Mouse (Mus musculus) hematopoietic stem cell, adult 5-6 weeks (primary cell): ENCODE measurements around the gene Nus1. TPM values are rescaled to one million over a fixed set of nuclear protein-coding genes. Genes with fewer than 3 reads are reported as not detected.

ENCODE experiments used
- ATAC-seq, 2 experiments: fragments of 125-278 bp in 1 of 2; replicated peaks in 1 of 2; 2 replicates each; pipeline ENCODE4 v1.8.0; 2016 to 2017; ENCODE audit warnings: inconsistent platforms in 2 of 2, mild to moderate bottlenecking in 2 of 2, moderate number of reproducible peaks in 2 of 2, low read depth in 1 of 2, moderate TSS enrichment in 1 of 2; ENCODE audit not compliant: low FRiP score in 2 of 2, poor library complexity in 2 of 2, severe bottlenecking in 2 of 2, insufficient read depth in 1 of 2, low TSS enrichment in 1 of 2
- total RNA-seq: library from RNA; stranded (forward); fragments of 172-1452, 232-1000 nt; gene quantifications from 2 replicates; pipeline ENCODE4 v1.2.3, GENCODE M21; 2017

Gene Nus1
- total RNA-seq, 1 experiment from 2014 or later, result 29.3 TPM

GRCm38 (mm10) chr10:52399722-52400121 lies 17.6 kb upstream of the Nus1 start:
- no peak for ATAC-seq

DNA sequence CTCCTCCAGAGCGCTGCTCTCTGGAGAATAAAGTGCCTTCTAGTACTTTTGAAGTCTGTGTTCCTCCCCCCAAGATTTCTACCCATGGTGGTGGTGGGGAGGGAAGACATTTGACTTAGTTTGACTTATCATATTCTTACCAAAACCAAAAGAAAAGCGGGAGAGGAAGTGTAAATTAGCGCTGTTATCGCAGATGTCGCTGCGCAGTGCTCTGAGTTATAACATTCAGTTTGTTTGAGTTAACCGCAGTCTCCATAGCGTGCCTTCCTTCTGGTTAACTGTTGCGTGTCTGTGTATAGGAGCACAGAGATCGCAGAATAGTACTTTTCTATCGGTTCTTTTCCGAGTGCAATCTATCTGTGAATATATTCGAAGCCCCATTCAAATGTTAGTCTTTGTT lies 12.2 kb upstream of the Nus1 start:
- no peak for ATAC-seq

GRCm38 (mm10) chr10:52407526-52407925 lies 9.8 kb upstream of the Nus1 start:
- no peak for ATAC-seq

GRCm38 (mm10) chr10:52415020-52415419 lies 2.3 kb upstream of the Nus1 start:
- no peak for ATAC-seq

- no peak for ATAC-seq
Observed at GRCm38 (mm10) chr10:52416458-52416857, 889 bp upstream of the Nus1 start.

- ATAC-seq, result peak; percentile 17 to 27
Observed at GRCm38 (mm10) chr10:52417998-52418860, 882 bp downstream of the Nus1 start.

- ATAC-seq, result no peak
Observed at GRCm38 (mm10) chr10:52418931-52419330, 1.6 kb downstream of the Nus1 start.

- no peak for ATAC-seq
Observed at GRCm38 (mm10) chr10:52419402-52419801, 2.1 kb downstream of the Nus1 start.

- ATAC-seq, result no peak
Observed at GRCm38 (mm10) chr10:52420526-52420925, 3.2 kb downstream of the Nus1 start.

DNA sequence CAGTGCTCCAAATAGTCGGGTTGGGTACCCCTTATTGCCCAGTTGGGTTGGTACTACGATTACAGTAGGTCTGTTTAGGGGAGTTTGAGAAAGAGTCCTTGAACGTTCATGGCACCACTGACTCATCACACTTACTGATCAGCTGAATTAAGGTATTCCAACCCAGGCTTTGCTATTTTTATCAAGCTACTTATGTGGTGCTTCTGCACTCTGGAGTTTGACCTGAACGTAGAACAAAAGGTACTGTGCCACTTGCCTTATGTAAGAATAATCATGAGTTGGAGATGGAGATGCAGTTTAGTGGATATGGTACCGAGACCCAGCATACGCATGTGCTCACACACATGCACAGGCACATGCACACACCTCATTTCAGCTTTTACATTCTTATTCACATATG lies 4.4 kb downstream of the Nus1 start:
- no peak for ATAC-seq

GRCm38 (mm10) chr10:52423097-52423496 lies 5.8 kb downstream of the Nus1 start:
- peak; percentile 50 to 61; a peak in 2 of 4 replicates for ATAC-seq

- no peak for ATAC-seq
Observed at GRCm38 (mm10) chr10:52426314-52426980, 9.1 kb downstream of the Nus1 start.

DNA sequence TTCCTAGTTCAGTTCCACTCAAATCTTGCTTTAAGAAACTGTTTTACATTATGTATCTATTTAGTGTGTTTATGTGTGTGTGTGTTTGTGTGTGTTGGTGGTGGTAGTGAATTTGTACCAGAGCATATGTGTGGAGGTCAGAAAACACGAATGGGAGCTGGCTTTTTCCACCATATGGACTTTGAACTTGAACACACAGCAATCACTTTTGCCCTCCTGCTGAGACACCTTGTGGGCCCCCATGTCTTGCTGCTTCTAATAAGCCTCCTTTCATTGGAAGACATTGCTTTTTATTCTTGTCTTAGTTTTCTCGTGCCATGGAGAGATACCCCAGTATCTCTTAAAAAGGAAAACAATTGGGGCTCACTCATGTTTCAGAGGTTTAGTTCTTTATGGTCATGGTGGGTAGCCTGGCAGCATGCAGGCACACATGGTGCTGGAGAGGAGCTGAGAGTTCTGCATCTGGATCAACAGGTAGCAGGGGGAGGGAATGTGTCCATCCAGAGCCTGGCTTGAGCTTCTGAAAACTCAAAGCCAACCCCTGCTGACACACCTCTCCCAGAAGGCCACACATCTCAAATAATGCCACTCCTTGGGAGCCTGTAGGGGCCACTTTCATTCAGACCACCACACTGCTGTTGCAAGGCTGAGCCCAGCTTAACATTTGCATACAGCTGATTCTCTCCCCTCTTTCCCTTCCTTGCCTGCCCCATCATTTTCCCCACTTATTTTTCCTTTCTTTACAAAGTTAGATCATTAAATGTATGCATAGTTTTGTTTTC lies 10.5 kb downstream of the Nus1 start:
- no peak for ATAC-seq

DNA sequence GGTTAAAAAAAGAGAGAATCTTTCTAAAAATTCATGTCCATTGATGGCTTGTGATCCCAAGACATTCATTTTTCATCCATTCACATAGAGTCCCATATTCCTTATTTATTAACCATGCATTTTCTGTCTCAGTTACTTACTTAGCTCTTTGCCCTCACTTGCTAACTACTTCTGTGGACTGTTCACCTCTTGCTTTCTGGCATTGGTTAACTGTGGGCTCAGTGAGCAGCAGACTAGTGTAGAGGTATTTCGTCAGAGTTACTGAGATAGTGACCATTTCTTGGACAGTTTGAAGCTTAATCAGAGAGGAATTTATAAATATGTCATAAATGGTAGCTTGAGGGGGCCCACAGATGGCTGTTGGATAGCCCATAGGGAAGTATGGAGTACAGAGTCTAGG lies 13.6 kb downstream of the Nus1 start:
- no peak for ATAC-seq

- no peak for ATAC-seq
Observed at GRCm38 (mm10) chr10:52434836-52435235, 17.5 kb downstream of the Nus1 start.

- ATAC-seq, result no peak
Observed at GRCm38 (mm10) chr10:52460614-52461013, 43.3 kb downstream of the Nus1 start.

GRCm38 (mm10) chr10:52463941-52464739 lies 46.8 kb downstream of the Nus1 start:
- ATAC-seq, result no peak
